Mouse (Mus musculus) thymus, postnatal 14 days (tissue): ENCODE data around the gene Erp29.

Source experiments
- DNase-seq: peaks from one replicate; pipeline ENCODE4 v3.0.0; 2021

Erp29 gene

GRCm38 (mm10) chr5:121386120-121386909 is 66.0 kb downstream of the Erp29 start:
- DNase-seq = no peak

- DNase-seq = peak; percentile 92
Measured at GRCm38 (mm10) chr5:121385461-121386119, 66.7 kb downstream of the Erp29 start, which contains the start of gene Trafd1. Gene Trafd1, minus strand, starts transcription at chr5:121385632.

- DNase-seq = no peak
Measured at GRCm38 (mm10) chr5:121384757-121385460, 67.4 kb downstream of the Erp29 start.

- no peak for DNase-seq
Measured at GRCm38 (mm10) chr5:121383857-121384756, 68.2 kb downstream of the Erp29 start.

GRCm38 (mm10) chr5:121380692-121381091 is 71.6 kb downstream of the Erp29 start:
- DNase-seq = no peak

GRCm38 (mm10) chr5:121378678-121379256 is 73.5 kb downstream of the Erp29 start:
- no peak for DNase-seq
